10 mouse cellular contexts compared by ENCODE assay signal in genomic region chr3:96000921-96001501, GRCm38 (mm10). TPM values are rescaled to one million over a fixed set of nuclear protein-coding genes. Genes with fewer than 3 reads are reported as not detected.
DNase-seq lines count a peak whose midpoint lies in the region; ATAC-seq and TF ChIP-seq lines count a peak whose summit lies in the region.
"Had no signal": no experiment of that assay in that cellular context is flagged by ENCODE, and none has a peak within 500 bp of the region (broad histone marks: within the 10 kb centered on the region; RNA-seq: fewer than 3 reads in every experiment).

No protein-coding gene starts in this region.

- peak; percentile 53 for ATAC-seq in frontal cortex, adult (ENCODE audit: low TSS enrichment)
- no peak for ATAC-seq in midbrain, embryonic 11.5 days (ENCODE audit: low FRiP score)
- no peak for ATAC-seq in midbrain, postnatal 0 days (ENCODE audit: low FRiP score)
- ATAC-seq in embryonic facial prominence, embryonic 15.5 days (ENCODE audit: insufficient number of reproducible peaks, low FRiP score, low TSS enrichment, low read depth) = no peak
- 0 out of 2 replicates have a peak, but pooled peaks have one; percentile 19 for ATAC-seq in monocyte, adult 5-6 weeks (replicated peaks; ENCODE audit: insufficient number of reproducible peaks, low FRiP score, low TSS enrichment, poor library complexity, severe bottlenecking)
- no peak for ATAC-seq in erythroblast, adult 5-6 weeks (replicated peaks; ENCODE audit: low FRiP score, poor library complexity, severe bottlenecking)
- ATAC-seq in hindbrain, embryonic 11.5 days (ENCODE audit: low FRiP score) = no peak
- ATAC-seq: intestine, embryonic 15.5 days had no signal

- no peak for DNase-seq in frontal cortex, postnatal 10 days (ENCODE audit: low spot score in 2 of 2)
- DNase-seq in midbrain, embryonic 11.5 days (ENCODE audit: low spot score, missing footprints) = peak; percentile 74
- no peak for DNase-seq in midbrain, postnatal 0 days (ENCODE audit: low spot score)
- DNase-seq in hindbrain, embryonic 11.5 days (ENCODE audit: low spot score) = no peak

- H3K4me1 ChIP-seq in midbrain, embryonic 11.5 days (ENCODE audit: control insufficient read depth, insufficient read depth, low read length) = peaks cover 13% of the 10 kb centered on the region
- peaks cover 7% of the 10 kb centered on the region; the same call in 1 of the 2 replicates for H3K4me1 ChIP-seq in midbrain, postnatal 0 days (ENCODE audit: insufficient read depth, low read length)
- H3K4me1 ChIP-seq in embryonic facial prominence, embryonic 15.5 days = peaks cover 23% of the 10 kb centered on the region
- peaks cover 7% of the 10 kb centered on the region; the same call in 1 of the 2 replicates for H3K4me1 ChIP-seq in hindbrain, embryonic 11.5 days (replicated peaks; ENCODE audit: control insufficient read depth, insufficient read depth, low read length)
- H3K4me1 ChIP-seq: intestine, embryonic 15.5 days had no signal

- peak overlapping the region; percentile 2; the same call in 1 of the 2 replicates for H3K9ac ChIP-seq in midbrain, embryonic 11.5 days (ENCODE audit: low read length)
- no peak overlapping the region for H3K9ac ChIP-seq in midbrain, postnatal 0 days (replicated peaks; ENCODE audit: low read length, poor library complexity, severe bottlenecking)
- H3K9ac ChIP-seq in embryonic facial prominence, embryonic 15.5 days = no peak overlapping the region
- no peak overlapping the region for H3K9ac ChIP-seq in hindbrain, embryonic 11.5 days (ENCODE audit: low read depth, low read length)
- H3K9ac ChIP-seq: intestine, embryonic 15.5 days; liver, embryonic 15.5 days had no signal

- WGBS in midbrain, embryonic 11.5 days = 72% methylated on average over 9 of the region's 9 CpGs
- WGBS in midbrain, postnatal 0 days = 70% methylated on average over 9 of the region's 9 CpGs
- 53% methylated on average over 9 of the region's 9 CpGs for WGBS in embryonic facial prominence, embryonic 15.5 days
- WGBS in hindbrain, embryonic 11.5 days = 77% methylated on average over 9 of the region's 9 CpGs

- no peak overlapping the region for H3K4me2 ChIP-seq in midbrain, embryonic 11.5 days
- no peak overlapping the region for H3K4me2 ChIP-seq in midbrain, postnatal 0 days (ENCODE audit: low read depth, low read length, poor library complexity, severe bottlenecking)
- H3K4me2 ChIP-seq in embryonic facial prominence, embryonic 15.5 days (replicated peaks) = no peak overlapping the region
- no peak overlapping the region for H3K4me2 ChIP-seq in hindbrain, embryonic 11.5 days (replicated peaks; ENCODE audit: low read depth, low read length)
- H3K4me2 ChIP-seq: intestine, embryonic 15.5 days; liver, embryonic 15.5 days had no signal

- no peaks in the 10 kb centered on the region for H3K27me3 ChIP-seq in midbrain, embryonic 11.5 days (ENCODE audit: control insufficient read depth, insufficient read depth, low read length)
- no peaks in the 10 kb centered on the region for H3K27me3 ChIP-seq in midbrain, postnatal 0 days (ENCODE audit: insufficient read depth, low read length)
- H3K27me3 ChIP-seq in embryonic facial prominence, embryonic 15.5 days = no peaks in the 10 kb centered on the region
- H3K27me3 ChIP-seq in hindbrain, embryonic 11.5 days (ENCODE audit: control insufficient read depth, insufficient read depth, low read length) = no peaks in the 10 kb centered on the region
- H3K27me3 ChIP-seq: intestine, embryonic 15.5 days had no signal

- no peak for TF ChIP-seq CTCF in midbrain, postnatal 0 days (IDR thresholded peaks at IDR 0.05)

- H3K4me3 ChIP-seq in midbrain, embryonic 11.5 days (ENCODE audit: low read depth, low read length) = no peak overlapping the region
- no peak overlapping the region for H3K4me3 ChIP-seq in midbrain, postnatal 0 days (ENCODE audit: low read depth, low read length)
- no peak overlapping the region for H3K4me3 ChIP-seq in embryonic facial prominence, embryonic 15.5 days (replicated peaks)
- no peak overlapping the region for H3K4me3 ChIP-seq in hindbrain, embryonic 11.5 days (ENCODE audit: low read depth, low read length)
- H3K4me3 ChIP-seq: intestine, embryonic 15.5 days; liver, embryonic 15.5 days had no signal

- no peaks in the 10 kb centered on the region for H3K9me3 ChIP-seq in midbrain, embryonic 11.5 days (ENCODE audit: control insufficient read depth, low read length)
- no peaks in the 10 kb centered on the region for H3K9me3 ChIP-seq in midbrain, postnatal 0 days (ENCODE audit: low read length)
- H3K9me3 ChIP-seq in embryonic facial prominence, embryonic 15.5 days (replicated peaks) = no peaks in the 10 kb centered on the region
- H3K9me3 ChIP-seq in hindbrain, embryonic 11.5 days (ENCODE audit: control insufficient read depth, low read length) = no peaks in the 10 kb centered on the region
- H3K9me3 ChIP-seq: intestine, embryonic 15.5 days; liver, embryonic 15.5 days had no signal

- no peak overlapping the region for H3K27ac ChIP-seq in midbrain, embryonic 11.5 days (ENCODE audit: low read depth, low read length)
- no peak overlapping the region for H3K27ac ChIP-seq in midbrain, postnatal 0 days (ENCODE audit: low read depth, low read length)
- 0 out of 2 replicates have a peak overlapping the region, but pooled peaks have one; percentile 17 for H3K27ac ChIP-seq in embryonic facial prominence, embryonic 15.5 days (replicated peaks)
- no peak overlapping the region for H3K27ac ChIP-seq in hindbrain, embryonic 11.5 days (ENCODE audit: low read depth, low read length)
- H3K27ac ChIP-seq: intestine, embryonic 15.5 days had no signal

- no peaks in the 10 kb centered on the region for H3K36me3 ChIP-seq in midbrain, embryonic 11.5 days (ENCODE audit: control insufficient read depth, insufficient read depth, low read length)
- no peaks in the 10 kb centered on the region; the same call in none of the 2 replicates for H3K36me3 ChIP-seq in midbrain, postnatal 0 days (ENCODE audit: insufficient read depth, low read length)
- no peaks in the 10 kb centered on the region for H3K36me3 ChIP-seq in embryonic facial prominence, embryonic 15.5 days
- no peaks in the 10 kb centered on the region for H3K36me3 ChIP-seq in hindbrain, embryonic 11.5 days (ENCODE audit: control insufficient read depth, insufficient read depth, low read length)
- H3K36me3 ChIP-seq: intestine, embryonic 15.5 days; liver, embryonic 15.5 days had no signal

RNA-seq across cellular contexts. Expression of gene Plekho1, which starts 5.2 kb away (rescaled TPM):
- 62.9 and 70.7 TPM in 2 replicates for polyA plus RNA-seq in midbrain, embryonic 11.5 days (2014; fragmentation: Nextera tagmentation; extraction: Ambion mirVana)
- total RNA-seq in midbrain, postnatal 0 days (2014; rRNA removed) = 52.5 and 62.7 TPM in 2 replicates
- polyA plus RNA-seq in midbrain, postnatal 0 days (2015; fragmentation: Nextera tagmentation; extraction: Ambion mirVana) = 37.3 and 41.2 TPM in 2 replicates
- 36.7 and 47.0 TPM in 2 replicates for polyA plus RNA-seq in embryonic facial prominence, embryonic 15.5 days (2015; fragmentation: Nextera tagmentation; extraction: Ambion mirVana)
- 73.1 to 144 TPM (median 131 TPM) in 3 replicates for total RNA-seq in monocyte, adult 5-6 weeks (2017)
- 6.7 and 10.8 TPM in 2 replicates for total RNA-seq in erythroblast, adult 5-6 weeks (2015; ENCODE audit: low replicate concordance)
- 8.2 and 10.1 TPM in 2 replicates for total RNA-seq in erythroblast, adult 5-6 weeks (2017; ENCODE audit: low replicate concordance)
- 70.0 and 73.7 TPM in 2 replicates for polyA plus RNA-seq in hindbrain, embryonic 11.5 days (2014; fragmentation: Nextera tagmentation; extraction: Ambion mirVana)

RNA-seq across cellular contexts. Expression of gene Vps45, which starts 57.3 kb away (rescaled TPM):
- 24.7 and 29.5 TPM in 2 replicates for polyA plus RNA-seq in midbrain, embryonic 11.5 days (2014; fragmentation: Nextera tagmentation; extraction: Ambion mirVana)
- total RNA-seq in midbrain, postnatal 0 days (2014; rRNA removed) = 29.5 and 35.3 TPM in 2 replicates
- polyA plus RNA-seq in midbrain, postnatal 0 days (2015; fragmentation: Nextera tagmentation; extraction: Ambion mirVana) = 60.6 and 61.1 TPM in 2 replicates
- 41.0 and 46.1 TPM in 2 replicates for polyA plus RNA-seq in embryonic facial prominence, embryonic 15.5 days (2015; fragmentation: Nextera tagmentation; extraction: Ambion mirVana)
- 18.1 to 75.8 TPM (median 21.4 TPM) in 3 replicates for total RNA-seq in monocyte, adult 5-6 weeks (2017)
- total RNA-seq in erythroblast, adult 5-6 weeks (2015; ENCODE audit: low replicate concordance) = 2.5 and 14.2 TPM in 2 replicates
- 5.1 and 7.1 TPM in 2 replicates for total RNA-seq in erythroblast, adult 5-6 weeks (2017; ENCODE audit: low replicate concordance)
- polyA plus RNA-seq in hindbrain, embryonic 11.5 days (2014; fragmentation: Nextera tagmentation; extraction: Ambion mirVana) = 27.4 and 27.9 TPM in 2 replicates

Comparison
In these comparisons a context has a peak if more than half of its experiments do, and no peak if none do; other contexts are left out.
1. ATAC-seq: peak in frontal cortex, adult (single experiment) and monocyte, adult 5-6 weeks (single experiment); none in midbrain, embryonic 11.5 days (single experiment), midbrain, postnatal 0 days (single experiment), embryonic facial prominence, embryonic 15.5 days (single experiment), erythroblast, adult 5-6 weeks (single experiment) and hindbrain, embryonic 11.5 days (single experiment).